8 mouse cellular contexts compared by ENCODE assay signal in the genomic region with DNA sequence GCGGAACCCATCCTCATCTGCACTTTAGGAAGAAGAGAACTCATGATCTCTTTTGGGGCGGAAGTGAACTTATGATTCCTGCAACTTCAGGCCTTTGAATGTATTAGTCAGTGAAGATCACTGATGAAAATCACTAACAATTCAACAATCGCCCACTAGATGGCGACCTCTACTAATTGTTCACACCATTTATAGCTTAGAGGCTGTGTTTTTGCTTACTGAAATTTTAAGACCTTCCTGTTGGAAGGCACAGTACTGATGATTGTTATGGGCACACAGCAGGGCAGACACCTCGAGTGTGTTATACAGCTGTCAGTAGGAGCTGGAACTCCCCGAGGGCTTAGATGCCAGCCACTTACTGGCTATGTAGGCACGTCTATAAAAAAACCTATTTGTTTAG. TPM values are rescaled to one million over a fixed set of nuclear protein-coding genes. Genes with fewer than 3 reads are reported as not detected.
DNase-seq lines count a peak whose midpoint lies in the region; ATAC-seq and TF ChIP-seq lines count a peak whose summit lies in the region.

No protein-coding gene starts in this region.

- H3K9ac ChIP-seq in CH12.LX (ENCODE audit: insufficient read depth, low read depth), result no peak overlapping the region
- no peak overlapping the region for H3K9ac ChIP-seq in heart, embryonic 14.5 days (ENCODE audit: low read length)
- H3K9ac ChIP-seq in kidney, postnatal 0 days (ENCODE audit: low read depth, low read length), result no peak overlapping the region
- no peak overlapping the region for H3K9ac ChIP-seq in liver, embryonic 11.5 days (ENCODE audit: low read depth, low read length)
- H3K9ac ChIP-seq in neural tube, embryonic 11.5 days (ENCODE audit: low read length), result no peak overlapping the region

- in situ Hi-C loops in CH12.LX (cut with MboI; ENCODE audit: low pct_ligation_motif_present, low pct_unique_long_range_greater_than_20kb, low sequenced_read_pairs), result no loop called here

- no peak overlapping the region for H3K27ac ChIP-seq in CH12.LX (ENCODE audit: insufficient read depth, low read depth)
- no peak overlapping the region for H3K27ac ChIP-seq in heart, embryonic 14.5 days (replicated peaks in 1 of 2; ENCODE audit: control insufficient read depth in 1 of 2, insufficient read depth in 1 of 2, low read depth in 2 of 2, low read length in 2 of 2)
- no peak overlapping the region for H3K27ac ChIP-seq in kidney, postnatal 0 days
- H3K27ac ChIP-seq in liver, embryonic 11.5 days (ENCODE audit: low read depth, low read length), result no peak overlapping the region
- no peak overlapping the region for H3K27ac ChIP-seq in neural tube, embryonic 11.5 days (ENCODE audit: low read depth, low read length)

- H3K79me2 ChIP-seq in CH12.LX (replicated peaks; ENCODE audit: control insufficient read depth, extremely low read depth, insufficient read depth, poor library complexity, severe bottlenecking), result no peaks in the 10 kb centered on the region

- no peak overlapping the region for H3K4me2 ChIP-seq in CH12.LX (ENCODE audit: insufficient read depth, low read depth, poor library complexity, severe bottlenecking)
- no peak overlapping the region for H3K4me2 ChIP-seq in heart, embryonic 14.5 days (ENCODE audit: low read length)
- no peak overlapping the region for H3K4me2 ChIP-seq in kidney, postnatal 0 days (ENCODE audit: low read length)
- H3K4me2 ChIP-seq in liver, embryonic 11.5 days, result no peak overlapping the region
- no peak overlapping the region for H3K4me2 ChIP-seq in neural tube, embryonic 11.5 days (ENCODE audit: low read depth)

- DNase-seq in CH12.LX (ENCODE audit: extremely low read depth), result peak; percentile 76
- peak; percentile 56 to 72 for DNase-seq in adrenal gland, adult 18-20 months (ENCODE audit: low spot score in 2 of 2)
- DNase-seq in embryo, embryonic 10.5 days (ENCODE audit: low spot score), result peak; percentile 89
- peak; percentile 81 for DNase-seq in kidney, postnatal 0 days (ENCODE audit: low spot score)
- DNase-seq in liver, embryonic 11.5 days (ENCODE audit: low spot score), result no peak
- DNase-seq in neural tube, embryonic 11.5 days (ENCODE audit: low spot score), result peak; percentile 46
- DNase-seq in thymus, postnatal 10 days (ENCODE audit: low spot score in 2 of 2), result peak; percentile 17 to 64

- peak; percentile 61 to 85 for TF ChIP-seq CTCF in CH12.LX (conservative IDR thresholded peaks at IDR 0.05 in 1 of 2, IDR thresholded peaks at IDR 0.05 in 1 of 2; ENCODE audit: low read depth in 2 of 2, low read length in 2 of 2)
- TF ChIP-seq CTCF in kidney, postnatal 0 days (IDR thresholded peaks at IDR 0.05; ENCODE audit: low read depth), result peak; percentile 86

- no peaks in the 10 kb centered on the region for H3K9me3 ChIP-seq in CH12.LX (replicated peaks; ENCODE audit: low read length)
- H3K9me3 ChIP-seq in heart, embryonic 14.5 days (ENCODE audit: control insufficient read depth, low read length), result no peaks in the 10 kb centered on the region
- no peaks in the 10 kb centered on the region for H3K9me3 ChIP-seq in kidney, postnatal 0 days (replicated peaks; ENCODE audit: low read length)
- no peaks in the 10 kb centered on the region for H3K9me3 ChIP-seq in liver, embryonic 11.5 days (ENCODE audit: control insufficient read depth, low read length)
- no peaks in the 10 kb centered on the region for H3K9me3 ChIP-seq in neural tube, embryonic 11.5 days (ENCODE audit: control insufficient read depth, low read length)

- ATAC-seq in heart, embryonic 14.5 days (ENCODE audit: insufficient number of reproducible peaks, insufficient read depth, low FRiP score, low read depth), result peak; percentile 31
- ATAC-seq in kidney, postnatal 0 days (replicated peaks; ENCODE audit: low FRiP score, low read depth), result peak; percentile 43; the same call in 1 of the 2 replicates
- ATAC-seq in liver, embryonic 11.5 days (replicated peaks; ENCODE audit: low FRiP score), result peak; percentile 62
- ATAC-seq in neural tube, embryonic 11.5 days (ENCODE audit: insufficient read depth, low FRiP score, low TSS enrichment), result peak; percentile 80

- no peak for TF ChIP-seq POLR2A in CH12.LX (IDR thresholded peaks at IDR 0.05; ENCODE audit: low read depth, low read length)

- H3K4me1 ChIP-seq in CH12.LX (ENCODE audit: control insufficient read depth in 1 of 2, insufficient read depth in 2 of 2), result 0 out of 4 replicates have a peak, but pooled peaks cover 0 to 5% of the 10 kb centered on the region in 2 experiments
- no peaks in the 10 kb centered on the region for H3K4me1 ChIP-seq in heart, embryonic 14.5 days (ENCODE audit: control insufficient read depth in 2 of 2, insufficient read depth in 2 of 2, low read length in 2 of 2)
- no peaks in the 10 kb centered on the region for H3K4me1 ChIP-seq in kidney, postnatal 0 days (replicated peaks; ENCODE audit: insufficient read depth, low read length)
- no peaks in the 10 kb centered on the region for H3K4me1 ChIP-seq in liver, embryonic 11.5 days (replicated peaks; ENCODE audit: control insufficient read depth, insufficient read depth, low read length)
- no peaks in the 10 kb centered on the region for H3K4me1 ChIP-seq in neural tube, embryonic 11.5 days (ENCODE audit: control insufficient read depth, insufficient read depth, low read length)

- TF ChIP-seq EP300 in CH12.LX (IDR thresholded peaks at IDR 0.05; ENCODE audit: low read length), result no peak

- TF ChIP-seq RAD21 in CH12.LX (IDR thresholded peaks at IDR 0.05; ENCODE audit: low read depth, low read length), result peak; percentile 93

- dilution Hi-C loops in CH12.LX (cut with MboI; ENCODE audit: extremely low pct_ligation_motif_present, extremely low pct_unique_long_range_greater_than_20kb, low sequenced_read_pairs), result no loop called here

- WGBS in heart, embryonic 14.5 days, result 21% methylated on average over 7 of the region's 7 CpGs
- 11% methylated on average over 7 of the region's 7 CpGs for WGBS in kidney, postnatal 0 days
- WGBS in liver, embryonic 11.5 days, result 23% methylated on average over 7 of the region's 7 CpGs
- 19% methylated on average over 7 of the region's 7 CpGs for WGBS in neural tube, embryonic 11.5 days

- no peaks in the 10 kb centered on the region for H3K27me3 ChIP-seq in CH12.LX (replicated peaks)
- no peaks in the 10 kb centered on the region for H3K27me3 ChIP-seq in heart, embryonic 14.5 days (ENCODE audit: control insufficient read depth, insufficient read depth, low read length)
- H3K27me3 ChIP-seq in kidney, postnatal 0 days (ENCODE audit: insufficient read depth, low read length), result no peaks in the 10 kb centered on the region
- no peaks in the 10 kb centered on the region for H3K27me3 ChIP-seq in liver, embryonic 11.5 days (replicated peaks; ENCODE audit: control insufficient read depth, insufficient read depth, low read length)
- no peaks in the 10 kb centered on the region for H3K27me3 ChIP-seq in neural tube, embryonic 11.5 days (ENCODE audit: control insufficient read depth, insufficient read depth, low read length)

- no peaks in the 10 kb centered on the region for H3K36me3 ChIP-seq in CH12.LX (replicated peaks in 1 of 2; ENCODE audit: control insufficient read depth in 1 of 2, insufficient read depth in 1 of 2, low read length in 1 of 2)
- no peaks in the 10 kb centered on the region for H3K36me3 ChIP-seq in heart, embryonic 14.5 days (ENCODE audit: control insufficient read depth, insufficient read depth, low read length)
- H3K36me3 ChIP-seq in kidney, postnatal 0 days (ENCODE audit: insufficient read depth, low read length), result no peaks in the 10 kb centered on the region
- no peaks in the 10 kb centered on the region for H3K36me3 ChIP-seq in liver, embryonic 11.5 days (ENCODE audit: control insufficient read depth, insufficient read depth, low read length)
- H3K36me3 ChIP-seq in neural tube, embryonic 11.5 days (ENCODE audit: control insufficient read depth, insufficient read depth, low read length), result no peaks in the 10 kb centered on the region

- no peak overlapping the region for H3K4me3 ChIP-seq in CH12.LX (replicated peaks in 1 of 3; ENCODE audit: low read depth in 2 of 3, low read length in 2 of 3, poor library complexity in 1 of 3)
- no peak overlapping the region for H3K4me3 ChIP-seq in heart, embryonic 14.5 days (ENCODE audit: control insufficient read depth in 1 of 2, insufficient read depth in 1 of 2, low read depth in 1 of 2, low read length in 2 of 2)
- no peak overlapping the region for H3K4me3 ChIP-seq in kidney, postnatal 0 days (replicated peaks; ENCODE audit: low read depth, low read length)
- H3K4me3 ChIP-seq in liver, embryonic 11.5 days (ENCODE audit: low read depth, low read length), result no peak overlapping the region
- no peak overlapping the region for H3K4me3 ChIP-seq in neural tube, embryonic 11.5 days (ENCODE audit: low read depth, low read length)

RNA-seq across cellular contexts. Expression of gene Myct1, which starts 6.5 kb away (rescaled TPM):
- not detected in 2 replicates for total RNA-seq in CH12.LX (2012; rRNA removed)
- total RNA-seq in CH12.LX (2014; rRNA removed), result not detected in 2 replicates
- not detected in 2 replicates for polyA plus RNA-seq in CH12.LX (2012; ENCODE audit: insufficient read length, low read depth)
- total RNA-seq in adrenal gland, adult 18-20 months (2021), result 1 to 10 TPM; 2.9 TPM
- 7.1 and 7.7 TPM in 2 replicates for polyA plus RNA-seq in heart, embryonic 14.5 days (2014; fragmentation: Nextera tagmentation; extraction: Ambion mirVana)
- 12.2 and 12.4 TPM in 2 replicates for polyA plus RNA-seq in kidney, postnatal 0 days (2015; fragmentation: Nextera tagmentation; extraction: Ambion mirVana)
- 4.4 and 4.9 TPM in 2 replicates for polyA plus RNA-seq in liver, embryonic 11.5 days (2014; fragmentation: Nextera tagmentation; extraction: Ambion mirVana)
- 2.1 and 2.4 TPM in 2 replicates for polyA plus RNA-seq in neural tube, embryonic 11.5 days (2014; fragmentation: Nextera tagmentation; extraction: Ambion mirVana)

RNA-seq across cellular contexts. Expression of gene Vip, which starts 38.9 kb away (rescaled TPM):
- total RNA-seq in CH12.LX (2012; rRNA removed) (not detected in 2 replicates), CH12.LX (2014; rRNA removed) (not detected in 2 replicates)
- not detected in 2 replicates for polyA plus RNA-seq in CH12.LX (2012; ENCODE audit: insufficient read length, low read depth)
- not detected for total RNA-seq in adrenal gland, adult 18-20 months (2021)
- polyA plus RNA-seq in heart, embryonic 14.5 days (2014; fragmentation: Nextera tagmentation; extraction: Ambion mirVana), result not detected in 2 replicates
- polyA plus RNA-seq in kidney, postnatal 0 days (2015; fragmentation: Nextera tagmentation; extraction: Ambion mirVana), result 1.6 and 1.9 TPM in 2 replicates
- not detected in 2 replicates for polyA plus RNA-seq in liver, embryonic 11.5 days (2014; fragmentation: Nextera tagmentation; extraction: Ambion mirVana)
- 0.26 and 0.29 TPM in 2 replicates for polyA plus RNA-seq in neural tube, embryonic 11.5 days (2014; fragmentation: Nextera tagmentation; extraction: Ambion mirVana)

RNA-seq across cellular contexts. Expression of gene Syne1, which starts 48.8 kb away (rescaled TPM):
- total RNA-seq in CH12.LX (2012; rRNA removed) (3.0 and 3.1 TPM in 2 replicates), CH12.LX (2014; rRNA removed) (3.6 TPM in 2 replicates)
- 6.0 and 7.6 TPM in 2 replicates for polyA plus RNA-seq in CH12.LX (2012; ENCODE audit: insufficient read length, low read depth)
- total RNA-seq in adrenal gland, adult 18-20 months (2021), result 10 to 100 TPM; 17.9 to 23.0 TPM
- polyA plus RNA-seq in heart, embryonic 14.5 days (2014; fragmentation: Nextera tagmentation; extraction: Ambion mirVana), result 27.0 and 27.1 TPM in 2 replicates
- 5.2 and 5.6 TPM in 2 replicates for polyA plus RNA-seq in kidney, postnatal 0 days (2015; fragmentation: Nextera tagmentation; extraction: Ambion mirVana)
- polyA plus RNA-seq in liver, embryonic 11.5 days (2014; fragmentation: Nextera tagmentation; extraction: Ambion mirVana), result 5.0 and 5.7 TPM in 2 replicates
- polyA plus RNA-seq in neural tube, embryonic 11.5 days (2014; fragmentation: Nextera tagmentation; extraction: Ambion mirVana), result 2.9 and 3.2 TPM in 2 replicates
